Mouse (Mus musculus) frontal cortex, adult (tissue): ENCODE measurements at regions not wholly inside any gene's neighbourhood (a gene's known extent, or its start where the extent isn't known, plus 50 kb on each side); places are given as distances from the start of the nearest gene placed in this dataset.

Experiments
- ATAC-seq: cut with Nextera tagmentation; 2 replicates; pipeline ENCODE4 v1.9.2; 2017; ENCODE audit warnings: mild to moderate bottlenecking, moderate library complexity, mixed read lengths; ENCODE audit not compliant: low TSS enrichment

DNA sequence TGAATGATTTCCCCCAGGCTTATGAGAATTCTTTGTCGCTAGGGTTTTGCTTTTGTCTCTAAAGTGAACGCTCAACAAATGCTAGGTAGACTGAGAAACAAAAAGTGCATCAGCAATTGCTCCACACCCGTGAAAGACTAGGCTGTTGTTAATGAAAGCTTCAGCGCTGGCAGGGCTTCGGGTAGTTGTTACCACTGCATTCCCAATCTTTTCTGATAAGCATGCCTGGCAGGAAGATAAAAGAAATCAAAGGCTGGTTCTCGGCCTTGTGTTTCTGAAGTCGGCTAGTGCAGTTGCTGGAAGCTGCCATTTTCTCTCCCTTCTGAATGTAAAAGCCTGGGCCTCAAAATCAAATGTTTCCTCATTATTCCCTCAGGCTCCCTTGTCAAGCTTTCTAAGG is 647.0 kb downstream of the Fgf12 start:
- ATAC-seq = no peak

DNA sequence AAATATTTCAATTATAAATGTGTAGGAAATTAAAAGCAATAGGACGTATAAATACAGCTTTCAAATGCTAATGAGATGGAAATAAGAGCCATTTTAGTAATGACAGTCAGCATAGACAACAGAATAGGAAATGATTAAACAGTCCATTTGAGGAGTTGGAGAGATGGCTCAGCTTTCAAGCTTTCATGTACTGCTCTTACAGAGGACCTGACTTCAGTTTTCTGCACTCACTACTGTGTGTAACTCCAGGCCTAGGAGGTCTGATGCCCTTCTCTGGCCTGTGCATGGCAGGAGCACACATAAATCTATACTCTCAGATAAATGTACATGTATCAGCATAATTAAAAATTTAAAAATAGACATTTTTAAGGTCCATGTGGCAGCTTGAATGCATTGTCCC is 643.1 kb downstream of the Fgf12 start:
- ATAC-seq = no peak
